Mouse (Mus musculus) G1E (cell line): ENCODE results near the gene Gnpat.

ENCODE experiments used
- CTCF ChIP-seq: IDR thresholded peaks from 2 replicates; pipeline ENCODE4 v1.5.1; 2012; ENCODE audit warnings: low read depth, low read length, inconsistent platforms, mixed read lengths
- GATA1 ChIP-seq: IDR thresholded peaks from 2 replicates; pipeline ENCODE4 v1.6.1; 2012; ENCODE audit warnings: borderline replicate concordance, low read length, inconsistent platforms, mixed read lengths

GRCm38 (mm10) chr8:124863729-124864128 lies 896 bp downstream of the Gnpat start:
- no peak for TF ChIP-seq CTCF
- no peak for TF ChIP-seq GATA1
